Mouse (Mus musculus) lung, embryonic 14.5 days (tissue): ENCODE measurements at regions not wholly inside any gene's neighbourhood (a gene's known extent, or its start where the extent isn't known, plus 50 kb on each side); places are given as distances from the start of the nearest gene placed in this dataset.
A peak's percentile ranks its signal among the peaks of the same experiment; 100 is the strongest.

Experiments
- ATAC-seq: fragments of 200-750 bp; cut with Nextera tagmentation; 2 replicates; pipeline ENCODE4 v1.8.0; 2017; ENCODE audit warnings: mild to moderate bottlenecking, moderate TSS enrichment, moderate library complexity; ENCODE audit not compliant: insufficient read depth
- DNase-seq: peaks from one replicate; pipeline ENCODE4 v3.0.0-alpha.2; 2015
- H3K27ac ChIP-seq: fragments of 300-500 bp; sonication (generic); 2 replicates; pipeline ENCODE4 v1.5.1; 2014; ENCODE audit warnings: low read depth, mild to moderate bottlenecking, moderate library complexity
- H3K27me3 ChIP-seq: fragments of 300-500 bp; sonication (generic); 2 replicates; pipeline ENCODE4 v1.6.1; 2014; ENCODE audit warnings: low read length, control low read depth; ENCODE audit not compliant: insufficient read depth
- H3K36me3 ChIP-seq: fragments of 300-500 bp; sonication (generic); 2 replicates; pipeline ENCODE4 v1.6.1; 2014; ENCODE audit warnings: control low read depth; ENCODE audit not compliant: insufficient read depth
- H3K4me1 ChIP-seq: fragments of 300-500 bp; sonication (generic); 2 replicates; pipeline ENCODE4 v1.6.1; 2014; ENCODE audit warnings: antibody characterized with exemption, control low read depth; ENCODE audit not compliant: insufficient read depth
- H3K4me2 ChIP-seq: fragments of 300-500 bp; sonication (generic); 2 replicates; pipeline ENCODE4 v1.6.1; 2014; ENCODE audit warnings: mild to moderate bottlenecking
- H3K4me3 ChIP-seq: fragments of 300-500 bp; sonication (generic); 2 replicates; pipeline ENCODE4 v1.5.1; 2014; ENCODE audit warnings: low read depth, low read length
- H3K9ac ChIP-seq: fragments of 300-500 bp; sonication (generic); 2 replicates; pipeline ENCODE4 v1.6.1; 2014
- H3K9me3 ChIP-seq: fragments of 300-500 bp; sonication (generic); 2 replicates; pipeline ENCODE4 v1.6.1; 2016; ENCODE audit warnings: low read depth, low read length, control low read depth
- CTCF ChIP-seq: IDR thresholded peaks from 2 replicates; pipeline ENCODE4 v1.5.1; 2016; ENCODE audit warnings: antibody characterized with exemption, low read depth
- WGBS: fragments of 180-500 bp; shearing (Covaris S2); extraction: QIAGEN DNeasy Blood & Tissue Kit; methylation state at CpG from one replicate; pipeline ENCODE4 v1.1.7; 2014; 5-methylcytosine and 5-hydroxymethylcytosine counted together

- no peak overlapping the region for H3K4me2 ChIP-seq
- H3K9me3 ChIP-seq, result no peaks in the 10 kb centered on the region
- TF ChIP-seq CTCF, result no peak
- no peak overlapping the region for H3K9ac ChIP-seq
- H3K27me3 ChIP-seq, result no peaks in the 10 kb centered on the region
- H3K36me3 ChIP-seq, result no peaks in the 10 kb centered on the region
- ATAC-seq (no peak), DNase-seq (no peak)
- no peak overlapping the region for H3K4me3 ChIP-seq
- H3K27ac ChIP-seq, result no peak overlapping the region
- H3K4me1 ChIP-seq, result no peaks in the 10 kb centered on the region
- 75% methylated on average over 4 of the region's 4 CpGs for WGBS
These were observed 360.6 kb upstream of the Rag2 start for GRCm38 (mm10) chr2:101263934-101264333.

GRCm38 (mm10) chr2:101266685-101267374 is 357.7 kb upstream of the Rag2 start:
- Histone ChIP-seq H3K9me3 (no peaks in the 10 kb centered on the region), H3K4me2 (no peak overlapping the region), H3K36me3 (no peaks in the 10 kb centered on the region), H3K27me3 (no peaks in the 10 kb centered on the region), H3K4me3 (no peak overlapping the region), H3K9ac (no peak overlapping the region), H3K4me1 (no peaks in the 10 kb centered on the region), H3K27ac (no peak overlapping the region)
- TF ChIP-seq CTCF, result no peak
- 46% methylated on average over 2 of the region's 2 CpGs for WGBS
- ATAC-seq, result no peak
- DNase-seq, result no peak

GRCm38 (mm10) chr2:101274045-101274664 is 350.4 kb upstream of the Rag2 start:
- H3K9me3 ChIP-seq, result no peaks in the 10 kb centered on the region
- H3K4me3 ChIP-seq, result no peak overlapping the region
- no peak overlapping the region for H3K27ac ChIP-seq
- DNase-seq (no peak), ATAC-seq (no peak)
- 56% methylated on average over 3 of the region's 3 CpGs for WGBS
- H3K4me1 ChIP-seq, result no peaks in the 10 kb centered on the region
- H3K9ac ChIP-seq, result no peak overlapping the region
- no peaks in the 10 kb centered on the region for H3K27me3 ChIP-seq
- no peaks in the 10 kb centered on the region for H3K36me3 ChIP-seq
- no peak for TF ChIP-seq CTCF
- no peak overlapping the region for H3K4me2 ChIP-seq

GRCm38 (mm10) chr2:101284886-101285285 is 339.6 kb upstream of the Rag2 start:
- no peaks in the 10 kb centered on the region for H3K27me3 ChIP-seq
- no peak overlapping the region for H3K4me3 ChIP-seq
- no peaks in the 10 kb centered on the region for H3K9me3 ChIP-seq
- no peak overlapping the region for H3K4me2 ChIP-seq
- TF ChIP-seq CTCF, result no peak
- H3K36me3 ChIP-seq, result no peaks in the 10 kb centered on the region
- H3K27ac ChIP-seq, result no peak overlapping the region
- DNase-seq (no peak), ATAC-seq (no peak)
- H3K9ac ChIP-seq, result no peak overlapping the region
- no peaks in the 10 kb centered on the region for H3K4me1 ChIP-seq

GRCm38 (mm10) chr2:101288119-101288518 is 336.4 kb upstream of the Rag2 start:
- DNase-seq (no peak), ATAC-seq (no peak)
- H3K4me1 ChIP-seq, result no peaks in the 10 kb centered on the region
- H3K27me3 ChIP-seq, result no peaks in the 10 kb centered on the region
- no peak overlapping the region for H3K9ac ChIP-seq
- H3K9me3 ChIP-seq, result no peaks in the 10 kb centered on the region
- TF ChIP-seq CTCF, result no peak
- H3K36me3 ChIP-seq, result no peaks in the 10 kb centered on the region
- WGBS, result 70% methylated on average over 1 of the region's 1 CpGs
- no peak overlapping the region for H3K4me3 ChIP-seq
- no peak overlapping the region for H3K27ac ChIP-seq
- H3K4me2 ChIP-seq, result no peak overlapping the region

GRCm38 (mm10) chr2:101289168-101289567 is 335.4 kb upstream of the Rag2 start:
- 27% methylated on average over 2 of the region's 2 CpGs for WGBS
- Histone ChIP-seq H3K4me3 (no peak overlapping the region), H3K36me3 (no peaks in the 10 kb centered on the region), H3K9me3 (no peaks in the 10 kb centered on the region), H3K9ac (no peak overlapping the region), H3K4me1 (no peaks in the 10 kb centered on the region), H3K27ac (no peak overlapping the region), H3K4me2 (no peak overlapping the region), H3K27me3 (no peaks in the 10 kb centered on the region)
- ATAC-seq (no peak), DNase-seq (peak; percentile 61)
- TF ChIP-seq CTCF, result peak; percentile 67

GRCm38 (mm10) chr2:101290738-101291137 is 333.8 kb upstream of the Rag2 start:
- Histone ChIP-seq H3K9ac (no peak overlapping the region), H3K9me3 (no peaks in the 10 kb centered on the region), H3K4me2 (no peak overlapping the region), H3K4me3 (no peak overlapping the region), H3K36me3 (no peaks in the 10 kb centered on the region), H3K4me1 (no peaks in the 10 kb centered on the region), H3K27ac (no peak overlapping the region), H3K27me3 (no peaks in the 10 kb centered on the region)
- WGBS, result 76% methylated on average over 4 of the region's 4 CpGs
- ATAC-seq, result no peak
- no peak for TF ChIP-seq CTCF
- DNase-seq, result no peak
